Mouse (Mus musculus) liver, embryonic 14.5 days (tissue): ENCODE data around the gene Ly6g5c. TPM values are rescaled to one million over a fixed set of nuclear protein-coding genes. Genes with fewer than 3 reads are reported as not detected.
"Not testable (repeated sequence)": the region's sequence is repeated elsewhere in the genome, so short reads cannot be mapped to it uniquely, and the experiment has no call there.

Experiments
- ATAC-seq: fragments of 200-750 bp; cut with Nextera tagmentation; 2 replicates; pipeline ENCODE4 v1.8.0; 2017; ENCODE audit warnings: moderate number of reproducible peaks, mild to moderate bottlenecking, moderate library complexity; ENCODE audit not compliant: insufficient read depth
- DNase-seq, 3 experiments: peaks; one replicate each; pipeline ENCODE4 v3.0.0-alpha.2; 2012 to 2013; ENCODE audit warnings: low read depth in 3 of 3, low spot score in 3 of 3
- H3K27ac ChIP-seq: fragments of 300-500 bp; sonication (generic); 2 replicates; pipeline ENCODE4 v1.5.1; 2014; ENCODE audit warnings: moderate library complexity, mild to moderate bottlenecking, control low read depth, inconsistent platforms
- H3K27me3 ChIP-seq: fragments of 300-500 bp; sonication (generic); 2 replicates; pipeline ENCODE4 v1.6.1; 2014; ENCODE audit warnings: mild to moderate bottlenecking, low read length, moderate library complexity; ENCODE audit not compliant: control insufficient read depth, insufficient read depth
- H3K36me3 ChIP-seq: fragments of 300-500 bp; sonication (generic); replicated peaks from 2 replicates; pipeline ENCODE4 v1.6.1; 2014; ENCODE audit warnings: low read depth; ENCODE audit not compliant: control insufficient read depth, insufficient read depth
- H3K4me1 ChIP-seq, 2 experiments: fragments of 200-500 bp in 1 of 2; fragments of 300-500 bp in 1 of 2; sonication (generic) in 1 of 2; replicated peaks; 2 replicates each; pipeline ENCODE4 v1.6.1; 2012 to 2014; ENCODE audit warnings: antibody characterized with exemption in 1 of 2, inconsistent platforms in 1 of 2, low read length in 1 of 2; ENCODE audit not compliant: control insufficient read depth in 2 of 2, insufficient read depth in 2 of 2
- H3K4me2 ChIP-seq: fragments of 300-500 bp; sonication (generic); 2 replicates; pipeline ENCODE4 v1.6.1; 2014; ENCODE audit warnings: low read depth, mild to moderate bottlenecking, control low read depth, moderate library complexity
- H3K4me3 ChIP-seq, 2 experiments: fragments of 200-500 bp in 1 of 2; fragments of 300-500 bp in 1 of 2; sonication (generic) in 1 of 2; 2 replicates each; pipeline ENCODE4 v1.5.1; 2012 to 2014; ENCODE audit warnings: low read depth in 2 of 2, low read length in 2 of 2, mild to moderate bottlenecking in 2 of 2, control low read depth in 1 of 2, inconsistent platforms in 1 of 2, moderate library complexity in 1 of 2; ENCODE audit not compliant: insufficient read depth in 1 of 2
- H3K9ac ChIP-seq: fragments of 300-500 bp; sonication (generic); replicated peaks from 2 replicates; pipeline ENCODE4 v1.6.1; 2014; ENCODE audit warnings: mild to moderate bottlenecking, control low read depth, moderate library complexity
- H3K9me3 ChIP-seq: fragments of 300-500 bp; sonication (generic); 2 replicates; pipeline ENCODE4 v1.6.1; 2016; ENCODE audit warnings: low read length, mixed read lengths; ENCODE audit not compliant: control insufficient read depth
- CTCF ChIP-seq: IDR thresholded peaks from 2 replicates; pipeline ENCODE4 v1.5.1; 2016; ENCODE audit warnings: antibody characterized with exemption, low read depth, control low read depth
- EP300 ChIP-seq: IDR thresholded peaks from 2 replicates; pipeline ENCODE4 v1.6.1; 2016; ENCODE audit warnings: antibody characterized with exemption, low read depth
- WGBS: fragments of 180-500 bp; shearing (Covaris S2); extraction: QIAGEN DNeasy Blood & Tissue Kit; methylation state at CpG from one replicate; pipeline ENCODE4 v1.1.7; 2014; ENCODE audit not compliant: insufficient replicate concordance; 5-methylcytosine and 5-hydroxymethylcytosine counted together
- polyA plus RNA-seq, 2 experiments: library from polyadenylated mRNA; depleted of rRNA in 1 of 2; stranded (reverse) in 1 of 2; unstranded in 1 of 2; fragments of >200 nt; fragmentation: Nextera tagmentation in 1 of 2; extraction: Ambion mirVana in 1 of 2; gene quantifications; 2 replicates each; pipeline versions ENCODE4 v1.2.1 to v1.2.3; 2012 to 2014

Gene Ly6g5c
- polyA plus RNA-seq, 2 experiments = not detected

DNA sequence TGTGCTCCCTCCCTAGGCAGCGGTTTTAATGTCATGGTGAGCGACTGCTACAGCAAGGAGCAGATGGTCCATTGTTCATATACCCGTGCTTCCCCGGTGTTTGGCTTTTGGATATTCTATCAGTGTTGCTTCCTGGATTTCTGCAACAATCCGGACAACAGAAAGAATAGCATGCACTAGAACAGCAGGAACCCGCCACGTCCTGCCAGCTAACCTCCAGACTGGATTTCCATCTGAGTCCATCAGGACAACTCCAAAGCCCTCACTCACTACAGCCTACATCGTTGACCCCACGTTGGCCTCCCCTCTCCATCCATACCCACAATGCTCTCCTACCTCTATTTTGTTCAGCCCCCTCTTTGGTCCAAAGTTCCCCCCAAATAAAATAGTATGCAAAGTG is 3.7 kb downstream of the Ly6g5c start:
- DNase-seq = no peak
- no peak overlapping the region for H3K9ac ChIP-seq

DNA sequence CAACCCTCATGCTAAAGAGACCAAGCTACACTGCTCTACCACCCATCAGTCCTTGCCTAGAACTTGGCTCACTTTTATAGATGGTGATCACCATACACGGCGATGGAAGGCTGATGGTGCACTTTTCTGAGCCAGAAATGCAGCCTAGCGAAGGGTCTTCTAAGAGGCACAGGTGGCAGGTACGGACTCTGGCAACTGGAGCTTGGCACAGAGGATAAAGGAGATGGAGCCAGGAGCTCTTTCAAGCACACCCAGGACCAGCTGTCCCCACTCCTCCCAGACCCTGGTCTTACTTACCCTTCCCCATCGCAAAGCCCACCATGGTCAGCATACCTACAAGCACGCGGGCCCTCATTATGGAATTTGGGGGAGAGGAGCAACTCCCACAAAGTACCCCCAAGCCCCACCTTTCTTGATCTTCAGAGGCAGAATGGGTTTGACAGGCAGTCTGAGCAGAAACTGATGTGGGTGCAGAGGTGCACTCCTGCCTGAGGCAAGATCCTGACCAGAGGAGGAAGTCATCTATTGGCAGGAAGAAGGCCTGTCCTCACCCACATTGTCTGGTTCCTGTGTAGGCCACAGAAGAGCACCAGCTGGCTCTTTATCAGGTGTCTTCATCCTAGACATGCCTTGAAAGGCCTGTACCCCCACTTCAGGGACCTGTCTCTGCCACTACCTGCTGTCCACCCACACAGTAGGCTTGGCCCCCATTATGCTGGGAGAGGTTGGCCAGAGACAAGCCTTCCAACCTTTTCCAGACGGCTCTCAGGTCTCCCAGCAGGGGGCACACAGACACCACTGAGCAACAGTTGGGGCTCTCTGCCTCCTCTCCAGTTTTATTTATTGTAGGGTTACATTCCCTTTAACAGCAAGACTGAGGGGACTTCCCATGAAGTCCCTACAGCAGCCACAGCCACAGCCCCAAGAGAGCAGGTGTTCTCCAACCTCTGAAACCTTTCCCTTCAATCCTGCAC is 7.3 kb downstream of the Ly6g5c start, which contains the start of gene Ly6g5b:
TSS of gene Ly6g5b (minus strand) at position 383 of the 974 bp plus-strand sequence.
- H3K9ac ChIP-seq = no peak within 1 kb of the TSS
- 72% methylated on average over 8 of the region's 8 CpGs for WGBS
- no peak within 1 kb of the TSS for H3K27ac ChIP-seq
- peaks cover 6 to 7% of the 10 kb centered on the region in 2 experiments; a peak in 2 of 4 replicates for H3K4me1 ChIP-seq
- no peaks in the 10 kb centered on the region for H3K9me3 ChIP-seq
- DNase-seq (no peak), ATAC-seq (no peak)
- H3K27me3 ChIP-seq = no peaks in the 10 kb centered on the region
- no peak within 1 kb of the TSS for H3K4me2 ChIP-seq
- no peak within 1 kb of the TSS for H3K4me3 ChIP-seq
- peaks cover 26% of the 10 kb centered on the region for H3K36me3 ChIP-seq
- TF ChIP-seq CTCF (peak; percentile 80), EP300 (no peak)

More for the DNA sequence above, 3.7 kb downstream of the Ly6g5c start:
- 58% methylated on average over 9 of the region's 9 CpGs for WGBS
- Histone ChIP-seq H3K4me2 (no peak overlapping the region), H3K36me3 (peaks cover 4% of the 10 kb centered on the region), H3K27me3 (no peaks in the 10 kb centered on the region), H3K4me1 (no peaks in the 10 kb centered on the region), H3K4me3 (no peak overlapping the region), H3K27ac (no peak overlapping the region), H3K9me3 (no peaks in the 10 kb centered on the region)
- TF ChIP-seq EP300 (no peak), CTCF (no peak)
- no peak for ATAC-seq

DNA sequence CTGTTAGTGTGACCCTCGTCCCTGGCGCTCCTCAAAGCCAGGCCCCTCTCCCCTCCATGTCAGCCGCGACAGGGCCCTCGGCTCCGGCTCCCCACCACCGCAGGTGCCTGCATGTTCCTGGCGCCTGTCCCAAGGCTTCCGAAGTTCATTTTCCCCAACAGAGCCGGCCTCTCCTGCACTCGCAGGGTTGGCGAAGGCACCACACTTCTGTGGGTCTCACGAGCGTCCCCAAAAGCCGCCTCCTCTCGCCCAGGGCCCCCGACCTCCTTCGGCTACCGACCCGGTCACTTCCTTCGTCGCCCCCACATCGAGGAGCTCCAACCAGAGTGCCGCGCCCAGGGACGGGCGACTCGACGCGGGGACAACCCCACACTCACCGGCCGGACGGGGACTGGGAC is 12.7 kb downstream of the Ly6g5c start:
- H3K27ac ChIP-seq = peak overlapping the region; percentile 14
- ATAC-seq = peak; percentile 11; the same call in 1 of the 2 replicates
- peaks cover 14% of the 10 kb centered on the region in 2 experiments for H3K4me1 ChIP-seq
- DNase-seq = no peak
- no peaks in the 10 kb centered on the region for H3K9me3 ChIP-seq
- H3K36me3 ChIP-seq = peaks cover 37% of the 10 kb centered on the region
- peak overlapping the region; percentile 81 for H3K4me2 ChIP-seq
- WGBS = under 1% methylated on average over 33 of the region's 33 CpGs
- TF ChIP-seq CTCF (no peak), EP300 (no peak)
- H3K9ac ChIP-seq = peak overlapping the region; percentile 91
- peak overlapping the region; percentile 84 to 85 for H3K4me3 ChIP-seq
- no peaks in the 10 kb centered on the region for H3K27me3 ChIP-seq

DNA sequence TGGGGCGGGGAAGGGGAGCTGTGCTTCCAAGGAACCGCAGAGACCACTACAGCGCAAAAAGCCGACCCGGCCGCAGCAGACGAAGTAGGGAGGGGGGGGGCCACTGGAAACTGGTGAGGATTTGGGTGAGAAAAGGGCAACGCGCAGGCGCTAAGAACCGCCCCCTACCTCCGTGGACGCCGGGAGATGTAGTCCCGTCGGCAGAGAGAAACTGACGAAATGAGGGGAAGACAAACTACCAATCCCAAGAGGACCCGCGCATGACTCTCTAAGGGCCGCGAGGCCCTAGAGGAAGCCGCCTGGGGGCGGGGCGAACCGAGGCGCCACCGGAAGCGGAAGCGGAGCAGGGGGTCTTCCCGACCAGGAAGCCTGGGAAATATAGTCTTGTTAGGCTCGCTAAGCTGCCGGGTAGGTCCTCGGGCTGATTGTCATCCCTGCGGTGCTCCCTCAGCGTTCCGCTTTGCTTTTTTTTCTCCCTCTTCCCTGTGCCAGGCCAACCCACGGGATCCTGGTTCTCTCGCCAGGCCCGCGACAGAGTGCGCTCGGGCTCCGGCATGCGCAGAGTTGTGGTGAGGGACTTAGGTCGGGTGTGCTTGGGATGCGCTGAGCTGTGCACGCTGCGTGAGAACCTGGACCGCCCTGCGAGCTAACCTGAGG is 13.2 kb downstream of the Ly6g5c start, which contains the start of gene Gpank1:
TSS of gene Gpank1 (plus strand) at position 313 of the 657 bp plus-strand sequence.
- Histone ChIP-seq H3K4me3 (peak within 1 kb of the TSS; percentile 84 to 85), H3K27ac (peak within 1 kb of the TSS; percentile 90), H3K9ac (peak within 1 kb of the TSS; percentile 92), H3K36me3 (peaks cover 36% of the 10 kb centered on the region), H3K27me3 (no peaks in the 10 kb centered on the region), H3K4me2 (peak within 1 kb of the TSS; percentile 98), H3K9me3 (no peaks in the 10 kb centered on the region), H3K4me1 (peaks cover 14% of the 10 kb centered on the region in 2 experiments)
- TF ChIP-seq EP300 = no peak
- no peak for TF ChIP-seq CTCF
- DNase-seq (peak; percentile 95 to 96 (median 96)), ATAC-seq (peak; percentile 93)
- under 1% methylated on average over 49 of the region's 50 CpGs for WGBS

DNA sequence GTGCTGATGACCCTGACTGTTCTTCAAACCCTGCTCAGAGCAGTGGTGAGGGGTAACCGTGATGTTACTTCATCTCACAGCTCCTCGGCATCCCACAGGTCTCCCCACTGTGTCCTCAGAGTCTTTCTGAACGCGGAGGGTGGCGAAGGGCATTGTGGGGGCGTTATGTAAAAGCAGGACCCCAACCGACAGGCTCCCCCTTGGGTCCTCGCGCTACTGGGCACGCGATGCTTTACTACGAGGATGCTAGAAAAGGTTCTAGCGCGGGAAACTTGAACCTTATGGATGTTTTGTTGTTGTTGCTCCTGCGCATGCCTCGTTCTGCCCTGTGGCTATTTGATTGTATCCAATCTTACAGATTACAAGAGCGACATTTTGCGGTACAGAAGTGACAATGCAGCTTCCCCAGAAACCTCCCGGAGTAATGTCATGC is 13.8 kb downstream of the Ly6g5c start, which contains the start of gene Csnk2b:
TSS of gene Csnk2b (minus strand) at position 183 of the 433 bp plus-strand sequence.
- Histone ChIP-seq H3K4me1 (peaks cover 14 to 16% of the 10 kb centered on the region in 2 experiments), H3K9me3 (no peaks in the 10 kb centered on the region), H3K36me3 (peaks cover 32% of the 10 kb centered on the region), H3K9ac (peak within 1 kb of the TSS; percentile 92), H3K27ac (peak within 1 kb of the TSS; percentile 90), H3K27me3 (no peaks in the 10 kb centered on the region), H3K4me2 (peak within 1 kb of the TSS; percentile 98), H3K4me3 (peak within 1 kb of the TSS; percentile 84 to 85)
- WGBS = under 1% methylated on average over 19 of the region's 19 CpGs
- TF ChIP-seq EP300 (no peak), CTCF (peak; percentile 32; the same call in 1 of the 2 replicates)
- DNase-seq = peak; percentile 41 to 45 (median 44)
- no peak; the same call in 1 of the 2 replicates for ATAC-seq

DNA sequence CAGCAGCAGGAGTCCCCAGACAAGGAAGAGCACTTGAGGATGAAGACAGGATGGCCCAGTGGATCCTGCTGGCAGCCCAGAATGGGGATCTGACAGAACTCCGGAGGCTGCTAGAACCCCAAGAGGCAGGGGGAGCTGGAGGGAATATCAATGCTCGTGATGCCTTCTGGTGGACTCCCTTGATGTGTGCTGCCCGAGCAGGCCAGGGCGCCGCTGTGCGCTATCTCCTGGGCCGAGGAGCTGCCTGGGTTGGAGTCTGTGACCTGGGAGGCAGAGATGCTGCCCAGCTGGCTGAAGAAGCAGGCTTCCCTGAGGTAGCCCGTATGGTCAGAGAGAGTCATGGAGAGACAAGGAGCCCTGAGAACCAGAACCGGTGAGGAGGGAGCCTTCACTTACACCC is 15.2 kb downstream of the Ly6g5c start:
- H3K27me3 ChIP-seq, H3K27ac ChIP-seq, H3K4me2 ChIP-seq, H3K9me3 ChIP-seq, ATAC-seq, DNase-seq, H3K4me3 ChIP-seq, H3K9ac ChIP-seq: not testable (repeated sequence)
- Histone ChIP-seq H3K36me3 (peaks cover 22% of the 10 kb centered on the region), H3K4me1 (peaks cover 14 to 19% of the 10 kb centered on the region in 2 experiments)
- 84% methylated on average over 9 of the region's 9 CpGs for WGBS
